Mouse (Mus musculus) intestine, postnatal 0 days (tissue): Measurements from ENCODE around the gene Gmds. TPM values are rescaled to one million over a fixed set of nuclear protein-coding genes. Genes with fewer than 3 reads are reported as not detected.

Source experiments
- ATAC-seq: fragments of 200-750 bp; cut with Nextera tagmentation; 2 replicates; pipeline ENCODE4 v1.8.0; 2017; ENCODE audit warnings: mild to moderate bottlenecking, moderate TSS enrichment, moderate library complexity
- H3K27ac ChIP-seq: fragments of 300-500 bp; sonication (generic); 2 replicates; pipeline ENCODE4 v1.5.1; 2014; ENCODE audit warnings: mild to moderate bottlenecking, low read depth, low read length, moderate library complexity
- H3K27me3 ChIP-seq: fragments of 300-500 bp; sonication (generic); replicated peaks from 2 replicates; pipeline ENCODE4 v1.6.1; 2014; ENCODE audit warnings: low read length, mixed read lengths; ENCODE audit not compliant: control insufficient read depth, insufficient read depth
- H3K36me3 ChIP-seq: fragments of 300-500 bp; sonication (generic); 2 replicates; pipeline ENCODE4 v1.6.1; 2014; ENCODE audit warnings: mild to moderate bottlenecking, moderate library complexity; ENCODE audit not compliant: control insufficient read depth, insufficient read depth
- H3K4me1 ChIP-seq: fragments of 300-500 bp; sonication (generic); replicated peaks from 2 replicates; pipeline ENCODE4 v1.6.1; 2014; ENCODE audit warnings: antibody characterized with exemption, low read length, mixed read lengths; ENCODE audit not compliant: control insufficient read depth, insufficient read depth
- H3K4me2 ChIP-seq: fragments of 300-500 bp; sonication (generic); replicated peaks from 2 replicates; pipeline ENCODE4 v1.6.1; 2014; ENCODE audit warnings: low read depth, mild to moderate bottlenecking, moderate library complexity
- H3K4me3 ChIP-seq: fragments of 300-500 bp; sonication (generic); 2 replicates; pipeline ENCODE4 v1.5.1; 2014; ENCODE audit warnings: low read depth, low read length
- H3K9ac ChIP-seq: fragments of 300-500 bp; sonication (generic); 2 replicates; pipeline ENCODE4 v1.6.1; 2014; ENCODE audit warnings: mild to moderate bottlenecking, low read depth, low read length
- H3K9me3 ChIP-seq: fragments of 300-500 bp; sonication (generic); 2 replicates; pipeline ENCODE4 v1.6.1; 2016; ENCODE audit warnings: mixed run types; ENCODE audit not compliant: control insufficient read depth
- CTCF ChIP-seq: sonication (generic); IDR thresholded peaks from 2 replicates; pipeline ENCODE4 v1.5.1; 2016; ENCODE audit warnings: low read depth, mild to moderate bottlenecking, control low read depth, antibody characterized with exemption, moderate library complexity
- WGBS: fragments of 180-500 bp; shearing (Covaris S2); extraction: QIAGEN DNeasy Blood & Tissue Kit; methylation state at CpG from one replicate; pipeline ENCODE4 v1.1.7; 2014; 5-methylcytosine and 5-hydroxymethylcytosine counted together
- polyA plus RNA-seq: library from polyadenylated mRNA; unstranded; fragments of >200 nt; fragmentation: Nextera tagmentation; extraction: Ambion mirVana; gene quantifications from 2 replicates; pipeline ENCODE4 v1.2.1, GENCODE M21; 2015

Gene Gmds
- polyA plus RNA-seq, 1 experiment from 2014 or later = 126 TPM

DNA sequence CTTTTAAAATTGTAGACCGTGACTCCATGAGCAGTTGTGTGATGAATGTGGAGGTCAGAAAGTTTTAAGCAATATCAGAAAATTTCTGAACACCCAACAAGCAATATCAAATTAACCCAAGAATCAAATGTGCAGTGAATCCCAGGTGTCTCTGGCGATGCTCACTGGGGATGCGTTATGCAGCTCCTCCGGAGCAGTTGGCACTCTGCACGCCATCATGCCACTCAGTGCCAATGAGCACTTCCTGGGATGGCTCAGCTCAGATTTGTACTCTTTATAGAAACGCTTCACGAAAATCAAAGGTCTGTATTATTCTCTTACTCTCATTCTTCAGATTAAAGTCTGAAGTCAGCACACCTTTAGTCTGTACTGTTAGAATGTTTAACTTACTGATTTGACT lies 360.4 kb downstream of the Gmds start:
- no peak for ATAC-seq
- 93% methylated on average over 7 of the region's 7 CpGs for WGBS
- no peak for TF ChIP-seq CTCF

DNA sequence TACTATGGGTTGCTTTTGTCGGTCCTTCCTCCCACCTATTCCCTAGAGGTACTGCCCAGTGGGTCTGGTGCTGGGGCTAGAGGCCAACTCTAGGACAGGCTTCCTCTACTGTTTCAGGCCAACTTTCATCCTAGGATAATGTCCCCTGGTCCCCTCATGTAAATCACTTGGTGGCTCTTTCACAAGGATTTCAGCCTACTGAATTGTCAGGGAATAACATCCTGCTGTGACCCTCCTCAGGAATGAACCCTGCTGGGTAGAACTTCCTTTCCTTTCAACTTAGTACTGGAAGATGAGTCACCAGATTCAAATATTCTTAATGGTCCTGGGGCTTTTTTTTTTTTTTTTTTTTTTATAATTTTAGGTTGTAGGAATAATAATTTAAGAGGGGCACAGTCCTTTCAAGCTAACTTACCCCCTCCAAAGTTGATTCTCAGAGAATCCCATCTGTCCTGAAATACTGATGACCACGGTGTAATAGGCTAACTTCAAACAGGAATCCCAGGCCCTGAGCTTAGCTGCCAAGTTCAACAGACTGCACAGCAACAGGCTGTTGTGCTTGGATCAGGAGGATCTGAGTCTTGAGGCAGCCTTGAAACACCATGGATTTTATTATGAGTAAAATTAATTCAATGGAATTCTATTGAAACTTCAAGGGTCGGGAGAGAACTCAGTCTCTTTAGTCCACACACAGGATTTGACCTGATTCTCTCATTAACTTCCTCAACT lies 363.6 kb downstream of the Gmds start:
- no peaks in the 10 kb centered on the region for H3K36me3 ChIP-seq
- ATAC-seq = no peak
- WGBS = 65% methylated on average over 3 of the region's 3 CpGs
- no peak overlapping the region for H3K4me3 ChIP-seq
- H3K9ac ChIP-seq = no peak overlapping the region
- no peaks in the 10 kb centered on the region for H3K4me1 ChIP-seq
- H3K9me3 ChIP-seq = no peaks in the 10 kb centered on the region
- H3K27ac ChIP-seq = no peak overlapping the region
- no peaks in the 10 kb centered on the region for H3K27me3 ChIP-seq
- no peak overlapping the region for H3K4me2 ChIP-seq
- TF ChIP-seq CTCF = no peak

More for the DNA sequence above, 360.4 kb downstream of the Gmds start:
- Histone ChIP-seq H3K4me1 (no peaks in the 10 kb centered on the region), H3K9me3 (no peaks in the 10 kb centered on the region), H3K27me3 (no peaks in the 10 kb centered on the region), H3K4me2 (no peak overlapping the region), H3K4me3 (no peak overlapping the region), H3K36me3 (no peaks in the 10 kb centered on the region), H3K27ac (no peak overlapping the region), H3K9ac (no peak overlapping the region)

DNA sequence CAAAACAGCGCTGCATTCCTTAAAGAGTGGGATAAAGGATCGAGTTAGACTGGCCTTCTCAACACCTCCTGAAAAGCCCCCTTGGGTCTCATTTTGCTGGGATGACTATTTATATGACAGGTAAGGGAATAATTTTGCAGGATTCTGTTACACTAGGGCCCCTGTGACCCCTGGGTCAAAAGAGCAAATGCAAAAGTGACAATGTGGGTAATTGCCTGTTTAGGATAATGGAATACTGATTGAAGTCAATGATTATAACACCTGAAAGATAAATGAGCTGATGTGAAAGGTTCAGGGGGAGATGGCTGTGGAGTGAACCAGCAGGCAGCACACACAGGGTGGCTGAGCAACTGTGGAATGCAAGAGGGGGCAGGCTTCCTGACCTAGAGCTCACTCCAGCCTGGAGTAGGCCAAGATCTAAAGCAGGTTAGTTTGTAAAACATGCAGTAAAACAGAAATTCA lies 367.5 kb downstream of the Gmds start:
- Histone ChIP-seq H3K27me3 (no peaks in the 10 kb centered on the region), H3K27ac (no peak overlapping the region), H3K4me1 (no peaks in the 10 kb centered on the region), H3K36me3 (no peaks in the 10 kb centered on the region), H3K4me2 (no peak overlapping the region), H3K4me3 (no peak overlapping the region), H3K9ac (no peak overlapping the region), H3K9me3 (no peaks in the 10 kb centered on the region)
- no peak for ATAC-seq
- WGBS = 70% methylated on average over 2 of the region's 2 CpGs
- TF ChIP-seq CTCF = no peak

DNA sequence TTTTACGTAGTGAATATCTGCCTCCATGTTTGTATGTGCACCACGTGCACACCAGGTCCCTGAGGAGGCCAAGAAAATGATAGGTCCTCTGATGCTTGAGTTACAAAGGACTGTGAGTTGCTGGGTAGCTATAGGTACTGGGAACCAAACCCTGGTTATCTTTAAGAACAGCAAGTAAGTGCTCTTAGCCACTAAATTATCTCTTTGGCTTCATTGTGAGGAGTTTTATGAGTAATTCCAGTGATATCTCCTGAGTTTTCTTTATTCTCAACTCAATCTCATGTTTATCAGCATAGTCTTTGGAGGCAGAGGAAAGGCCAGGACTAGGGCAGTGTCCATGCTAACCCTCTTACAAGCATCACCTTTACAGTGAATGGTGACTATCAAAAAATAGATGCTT lies 370.3 kb downstream of the Gmds start:
- Histone ChIP-seq H3K9ac (no peak overlapping the region), H3K27ac (no peak overlapping the region), H3K36me3 (no peaks in the 10 kb centered on the region), H3K4me2 (no peak overlapping the region), H3K4me3 (no peak overlapping the region), H3K27me3 (no peaks in the 10 kb centered on the region), H3K4me1 (no peaks in the 10 kb centered on the region), H3K9me3 (no peaks in the 10 kb centered on the region)
- TF ChIP-seq CTCF = no peak
- 86% methylated on average over 2 of the region's 2 CpGs for WGBS
- no peak for ATAC-seq

DNA sequence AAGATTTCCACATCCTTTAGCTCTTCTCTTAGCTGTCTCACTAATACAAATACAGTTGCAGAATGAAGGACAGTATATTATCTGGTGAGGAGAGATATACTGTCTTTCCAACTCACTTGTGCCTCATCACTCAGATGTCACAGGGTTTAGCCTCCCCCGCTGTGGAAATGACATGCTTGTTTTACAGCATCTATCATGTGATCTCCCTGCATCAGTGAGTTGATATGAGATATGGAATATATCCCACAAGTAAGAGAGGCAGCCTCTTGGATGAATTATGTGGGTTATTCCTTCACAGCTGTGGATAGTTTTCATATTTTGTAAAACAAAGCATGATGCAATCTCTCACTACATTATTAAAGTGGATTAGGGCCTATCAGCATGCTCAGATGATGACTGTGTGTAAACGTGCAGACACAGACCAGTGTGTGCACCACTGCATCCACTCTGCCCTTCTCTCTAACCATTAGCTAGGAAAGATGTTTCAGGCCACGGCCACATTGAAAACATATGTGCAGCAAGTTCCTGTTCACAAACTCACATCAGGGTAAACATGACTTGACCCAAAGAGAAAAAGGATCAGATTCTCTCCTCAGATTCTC lies 371.5 kb downstream of the Gmds start:
- ATAC-seq = no peak
- 55% methylated on average over 3 of the region's 3 CpGs for WGBS
- no peak overlapping the region for H3K27ac ChIP-seq
- H3K36me3 ChIP-seq = no peaks in the 10 kb centered on the region
- H3K9me3 ChIP-seq = no peaks in the 10 kb centered on the region
- no peaks in the 10 kb centered on the region for H3K27me3 ChIP-seq
- no peaks in the 10 kb centered on the region for H3K4me1 ChIP-seq
- H3K4me3 ChIP-seq = no peak overlapping the region
- no peak overlapping the region for H3K4me2 ChIP-seq
- no peak overlapping the region for H3K9ac ChIP-seq
- no peak for TF ChIP-seq CTCF

DNA sequence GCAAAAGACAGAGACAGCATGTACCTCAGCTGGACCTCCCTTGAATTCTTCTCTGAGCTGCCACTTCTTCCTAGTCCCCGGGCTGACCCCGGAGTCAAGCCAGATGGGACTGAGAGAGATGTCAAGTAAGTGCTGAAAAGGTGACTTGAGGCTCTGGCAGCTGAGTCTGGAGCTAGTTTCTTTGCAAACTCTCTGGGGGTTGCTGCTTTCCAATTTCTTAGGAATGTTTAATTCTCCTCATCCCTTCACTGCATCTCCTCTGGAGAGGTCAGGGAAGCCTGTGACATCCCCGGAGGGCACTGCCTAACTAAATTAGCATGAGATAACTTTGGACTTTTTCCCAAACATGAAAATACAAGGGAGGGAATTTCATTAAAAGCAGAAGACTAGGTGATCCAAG lies 378.0 kb downstream of the Gmds start:
- Histone ChIP-seq H3K9me3 (no peaks in the 10 kb centered on the region), H3K4me1 (no peaks in the 10 kb centered on the region), H3K9ac (no peak overlapping the region), H3K27me3 (no peaks in the 10 kb centered on the region), H3K27ac (no peak overlapping the region), H3K4me3 (no peak overlapping the region), H3K36me3 (no peaks in the 10 kb centered on the region), H3K4me2 (no peak overlapping the region)
- no peak for TF ChIP-seq CTCF
- WGBS = 58% methylated on average over 3 of the region's 3 CpGs
- ATAC-seq = no peak
